Mouse (Mus musculus): ENCODE measurements around the gene BC048562. TPM values are rescaled to one million over a fixed set of nuclear protein-coding genes. Genes with fewer than 3 reads are reported as not detected.

Gene BC048562
- total RNA-seq, 2 experiments from 2014 or later: not detected

Other genes with a start within 250 kb of the BC048562 start
- gene Bsn, start 246.1 kb upstream of the BC048562 start, total RNA-seq (2021): under 1 TPM; 0.02 to 0.08 TPM
- 100 to 1,000 TPM; 290 to 300 TPM for gene Dag1, start 172.5 kb upstream of the BC048562 start, total RNA-seq (2021)
- 10 to 100 TPM; 22.2 to 25.6 TPM for gene Nicn1, start 146.1 kb upstream of the BC048562 start, total RNA-seq (2021)
- gene Amt, start 139.6 kb upstream of the BC048562 start, total RNA-seq (2021): 1 to 10 TPM; 5.0 to 5.8 TPM
- 100 to 1,000 TPM; 229 to 232 TPM for gene Rhoa, start 130.4 kb upstream of the BC048562 start, total RNA-seq (2021)
- gene Tcta, start 130.3 kb upstream of the BC048562 start, total RNA-seq (2021): 10 to 100 TPM; 67.6 to 76.8 TPM
- gene Gpx1, start 97.6 kb upstream of the BC048562 start, total RNA-seq (2021): 100 to 1,000 TPM in 1 of 2 experiments, 10 to 100 TPM in 1; 86.8 to 111 TPM
- 10 to 100 TPM; 74.3 to 79.6 TPM for gene Usp4, start 88.6 kb upstream of the BC048562 start, total RNA-seq (2021)
- gene 1700102P08Rik, start 43.7 kb upstream of the BC048562 start, total RNA-seq (2021): 1 to 10 TPM in 1 of 2 experiments, under 1 TPM in 1; 0.97 to 1.2 TPM
- gene Ccdc36, start 8.0 kb upstream of the BC048562 start, total RNA-seq (2021): not detected
- 10 to 100 TPM; 23.1 to 23.3 TPM for gene Ccdc71, start 24.0 kb downstream of the BC048562 start, total RNA-seq (2021)
- gene Klhdc8b, start 25.1 kb downstream of the BC048562 start, total RNA-seq (2021): 1 to 10 TPM; 4.7 to 5.5 TPM
- 100 to 1,000 TPM; 334 to 339 TPM for gene Lamb2, start 43.3 kb downstream of the BC048562 start, total RNA-seq (2021)
- gene Usp19, start 54.1 kb downstream of the BC048562 start, total RNA-seq (2021): 10 to 100 TPM; 79.9 to 91.6 TPM
- gene Qars, start 71.2 kb downstream of the BC048562 start, total RNA-seq (2021): 10 to 100 TPM; 76.4 to 90.3 TPM
- 10 to 100 TPM; 57.8 to 58.7 TPM for gene Qrich1, start 80.3 kb downstream of the BC048562 start, total RNA-seq (2021)
- 10 to 100 TPM; 48.3 to 49.7 TPM for gene Impdh2, start 123.8 kb downstream of the BC048562 start, total RNA-seq (2021)
- gene Ndufaf3, start 131.0 kb downstream of the BC048562 start, total RNA-seq (2021): 10 to 100 TPM; 67.0 to 72.6 TPM
- gene Dalrd3, start 133.4 kb downstream of the BC048562 start, total RNA-seq (2021): 10 to 100 TPM; 21.3 to 21.9 TPM
- gene Wdr6, start 142.3 kb downstream of the BC048562 start, total RNA-seq (2021): 10 to 100 TPM; 10.9 to 12.6 TPM
- 10 to 100 TPM; 12.6 to 14.0 TPM for gene P4htm, start 161.2 kb downstream of the BC048562 start, total RNA-seq (2021)
- 10 to 100 TPM; 40.6 to 42.7 TPM for gene Arih2, start 212.9 kb downstream of the BC048562 start, total RNA-seq (2021)
- gene Slc25a20, start 225.6 kb downstream of the BC048562 start, total RNA-seq (2021): 100 to 1,000 TPM; 214 to 233 TPM

Data from heart, adult 18-20 months (tissue).